Mouse (Mus musculus): ENCODE data around the gene Gm21188.
"Not testable (repeated sequence)": the region's sequence is repeated elsewhere in the genome, so short reads cannot be mapped to it uniquely, and the experiment has no call there.

Gm21188 gene

GRCm38 (mm10) chr13:120052085-120052484 is at the start of gene Gm21188:
Gene Gm21188 (minus strand): TSS chr13:120052194.
- not testable (repeated sequence) for DNase-seq (ENCODE audit: low read depth)

GRCm38 (mm10) chr13:120099327-120099726 is 47.3 kb upstream of the Gm21188 start:
- DNase-seq (ENCODE audit: low read depth): not testable (repeated sequence)

- DNase-seq (ENCODE audit: low read depth): not testable (repeated sequence)
These were observed 44.9 kb upstream of the Gm21188 start for GRCm38 (mm10) chr13:120096938-120097256.

GRCm38 (mm10) chr13:120096241-120096937 is 44.4 kb upstream of the Gm21188 start:
- DNase-seq (ENCODE audit: low read depth): not testable (repeated sequence)

- not testable (repeated sequence) for DNase-seq (ENCODE audit: low read depth)
These were observed 41.0 kb upstream of the Gm21188 start for GRCm38 (mm10) chr13:120092950-120093349.

GRCm38 (mm10) chr13:120079644-120080043 is 27.6 kb upstream of the Gm21188 start:
- DNase-seq (ENCODE audit: low read depth): not testable (repeated sequence)

GRCm38 (mm10) chr13:120070878-120071277 is 18.9 kb upstream of the Gm21188 start:
- not testable (repeated sequence) for DNase-seq (ENCODE audit: low read depth)

GRCm38 (mm10) chr13:120070012-120070598 is 18.1 kb upstream of the Gm21188 start:
- not testable (repeated sequence) for DNase-seq (ENCODE audit: low read depth)

GRCm38 (mm10) chr13:120063439-120064089 is 11.6 kb upstream of the Gm21188 start:
- not testable (repeated sequence) for DNase-seq (ENCODE audit: low read depth)

- DNase-seq (ENCODE audit: low read depth): not testable (repeated sequence)
These were observed 10.9 kb upstream of the Gm21188 start for GRCm38 (mm10) chr13:120062903-120063302.

- not testable (repeated sequence) for DNase-seq (ENCODE audit: low read depth)
These were observed 3.4 kb downstream of the Gm21188 start for GRCm38 (mm10) chr13:120048608-120049007.

- not testable (repeated sequence) for DNase-seq (ENCODE audit: low read depth)
These were observed 3.8 kb downstream of the Gm21188 start for GRCm38 (mm10) chr13:120048186-120048585.

- not testable (repeated sequence) for DNase-seq (ENCODE audit: low read depth)
These were observed 5.4 kb downstream of the Gm21188 start for GRCm38 (mm10) chr13:120046422-120047209.

GRCm38 (mm10) chr13:120041145-120041544 is 10.8 kb downstream of the Gm21188 start:
- peak; percentile 31 for DNase-seq (ENCODE audit: low read depth)

GRCm38 (mm10) chr13:120037881-120038280 is 14.1 kb downstream of the Gm21188 start:
- DNase-seq (ENCODE audit: low read depth): not testable (repeated sequence)

- DNase-seq (ENCODE audit: low read depth): not testable (repeated sequence)
These were observed 15.3 kb downstream of the Gm21188 start for GRCm38 (mm10) chr13:120036577-120037115.

GRCm38 (mm10) chr13:120035151-120035550 is 16.8 kb downstream of the Gm21188 start:
- DNase-seq (ENCODE audit: low read depth): not testable (repeated sequence)

GRCm38 (mm10) chr13:120034637-120035036 is 17.4 kb downstream of the Gm21188 start:
- not testable (repeated sequence) for DNase-seq (ENCODE audit: low read depth)

GRCm38 (mm10) chr13:120033516-120034190 is 18.3 kb downstream of the Gm21188 start:
- DNase-seq (ENCODE audit: low read depth): not testable (repeated sequence)

GRCm38 (mm10) chr13:120031676-120032075 is 20.3 kb downstream of the Gm21188 start:
- not testable (repeated sequence) for DNase-seq (ENCODE audit: low read depth)

GRCm38 (mm10) chr13:120027368-120027767 is 24.6 kb downstream of the Gm21188 start:
- not testable (repeated sequence) for DNase-seq (ENCODE audit: low read depth)
